Mouse (Mus musculus) urinary bladder, adult 2 months (tissue): ENCODE results near the gene Bcl2l14. TPM values are rescaled to one million over a fixed set of nuclear protein-coding genes. Genes with fewer than 3 reads are reported as not detected.

Source experiments
- DNase-seq: peaks from one replicate; pipeline ENCODE4 v3.0.0; 2022; ENCODE audit warnings: low spot score
- polyA plus RNA-seq: library from polyadenylated mRNA; depleted of rRNA; stranded (reverse); fragments of >200 nt; gene quantifications from 2 replicates; pipeline ENCODE4 v1.2.3, GENCODE M21; 2012

Gene Bcl2l14
- polyA plus RNA-seq, 1 experiment: 7.1 TPM

GRCm38 (mm10) chr6:134402914-134403683 lies 7.0 kb downstream of the Bcl2l14 start:
- no peak for DNase-seq

DNA sequence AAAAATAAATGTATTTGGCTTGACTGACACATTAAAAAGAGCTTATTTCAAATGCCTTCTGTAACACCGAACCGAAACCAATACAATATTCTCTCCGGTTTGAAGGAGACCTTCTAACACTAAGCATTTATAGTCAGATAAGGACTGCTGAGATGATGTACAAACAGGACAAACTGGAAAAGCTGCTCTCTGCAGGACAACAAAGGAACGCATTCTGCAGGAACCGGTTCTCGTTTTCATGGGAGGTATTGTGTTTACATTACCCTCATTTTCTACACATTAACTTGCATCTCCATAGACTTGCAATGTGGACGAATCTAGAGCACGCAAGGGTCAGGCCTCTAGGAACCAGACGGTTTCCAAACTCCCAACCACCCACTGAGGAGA lies 7.6 kb downstream of the Bcl2l14 start:
- DNase-seq: no peak

DNA sequence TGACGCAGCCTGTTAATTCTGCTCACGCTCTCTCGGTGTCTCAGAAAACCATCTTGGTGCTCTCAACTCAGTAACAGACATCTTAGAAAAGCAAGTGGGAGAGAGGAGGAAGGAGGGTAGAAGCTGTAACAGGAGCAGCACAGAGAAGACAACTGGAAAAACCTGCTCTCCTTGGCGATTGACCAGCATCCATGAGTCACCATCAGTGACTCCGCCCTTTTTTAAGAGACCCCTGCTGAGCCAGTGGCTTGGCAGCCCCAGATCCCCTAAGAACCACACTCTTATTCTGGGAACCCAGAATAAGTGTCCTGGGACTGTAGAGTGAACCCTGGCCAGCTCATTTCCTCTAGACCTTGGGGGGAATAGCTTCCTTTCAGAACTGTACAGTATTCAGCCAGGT lies 11.1 kb downstream of the Bcl2l14 start:
- DNase-seq: no peak

DNA sequence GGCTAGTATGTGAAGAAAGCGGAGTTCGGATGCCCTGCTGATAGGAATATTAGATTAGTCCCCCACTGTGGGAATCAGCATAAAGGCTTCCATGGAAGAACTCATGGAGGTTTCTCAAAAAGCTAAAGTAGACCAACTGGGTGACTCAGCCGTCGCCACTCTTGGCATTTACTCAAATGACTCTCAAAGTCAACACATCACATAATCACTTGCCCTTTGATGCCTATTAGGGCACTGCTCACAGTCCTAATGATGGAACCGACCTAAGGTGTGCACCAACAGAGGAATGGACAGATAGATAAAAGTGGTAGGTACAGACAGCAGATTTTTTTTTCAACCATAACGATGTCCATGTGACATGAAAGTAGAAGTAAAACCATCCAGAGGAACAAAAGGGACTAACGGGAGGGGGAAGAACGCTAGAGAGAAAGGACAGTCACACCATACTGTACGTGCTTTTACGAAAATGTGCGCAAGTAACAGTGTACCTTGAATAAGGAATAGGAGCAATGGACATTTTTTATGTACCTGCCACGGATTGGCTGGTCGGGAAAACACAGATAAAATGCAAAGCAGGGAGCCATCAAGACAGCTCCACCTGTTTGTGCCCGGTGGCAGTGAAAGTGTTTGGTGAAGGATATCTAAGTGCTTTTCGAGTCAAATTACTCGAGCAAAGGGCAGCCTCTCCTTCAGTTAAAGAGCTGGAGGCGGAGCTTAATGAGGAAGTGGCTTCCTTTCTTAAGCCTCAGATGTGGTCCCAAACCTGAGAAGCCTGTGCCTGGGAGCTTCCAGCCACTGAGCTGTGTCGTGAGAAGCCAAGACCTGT lies 17.8 kb downstream of the Bcl2l14 start:
- no peak for DNase-seq

DNA sequence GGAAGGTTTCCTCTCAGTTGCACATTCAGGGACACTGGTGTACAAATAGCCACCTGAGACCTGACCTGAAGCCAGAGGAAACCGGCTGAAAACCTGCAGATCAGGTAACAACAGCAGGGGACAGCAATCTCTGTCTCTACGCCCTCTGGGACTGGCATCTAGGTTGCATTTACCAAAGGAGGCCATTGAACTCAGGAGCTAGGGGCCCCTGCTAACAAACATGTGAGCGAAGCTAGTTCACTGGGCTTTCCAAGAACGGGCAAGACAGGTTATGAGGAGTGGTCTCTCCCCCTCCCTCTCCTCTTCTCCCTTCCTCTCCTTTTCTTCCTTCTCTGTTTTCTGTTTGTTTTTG lies 18.4 kb downstream of the Bcl2l14 start:
- DNase-seq: no peak

DNA sequence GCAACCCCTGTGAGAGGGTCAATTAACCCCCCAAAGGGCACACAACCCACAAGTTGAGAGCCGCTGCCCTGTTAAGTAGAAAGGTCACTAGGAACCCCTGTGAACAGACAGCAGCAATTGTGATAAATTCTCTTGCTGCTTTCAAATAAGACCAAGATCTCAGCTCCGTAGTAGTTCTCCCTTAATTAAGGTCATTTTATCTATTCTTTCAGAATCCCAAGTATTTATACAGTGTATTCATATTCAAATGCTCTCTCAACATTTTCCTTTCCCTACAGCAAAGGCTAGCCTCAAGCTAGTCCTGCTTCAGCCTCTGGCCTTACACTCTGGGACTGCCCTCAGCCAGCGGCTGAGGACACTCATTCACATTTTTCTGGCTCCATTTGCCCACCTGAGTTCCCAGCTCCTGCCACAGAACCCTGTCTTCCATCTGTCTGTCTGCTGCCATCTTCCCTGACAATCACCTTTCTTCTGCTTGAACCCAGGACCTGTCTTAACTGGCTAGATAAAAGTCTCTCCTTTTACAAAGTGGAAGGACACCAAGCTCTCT lies 20.5 kb downstream of the Bcl2l14 start:
- DNase-seq: no peak

GRCm38 (mm10) chr6:134417886-134418285 lies 21.8 kb downstream of the Bcl2l14 start:
- DNase-seq: no peak

DNA sequence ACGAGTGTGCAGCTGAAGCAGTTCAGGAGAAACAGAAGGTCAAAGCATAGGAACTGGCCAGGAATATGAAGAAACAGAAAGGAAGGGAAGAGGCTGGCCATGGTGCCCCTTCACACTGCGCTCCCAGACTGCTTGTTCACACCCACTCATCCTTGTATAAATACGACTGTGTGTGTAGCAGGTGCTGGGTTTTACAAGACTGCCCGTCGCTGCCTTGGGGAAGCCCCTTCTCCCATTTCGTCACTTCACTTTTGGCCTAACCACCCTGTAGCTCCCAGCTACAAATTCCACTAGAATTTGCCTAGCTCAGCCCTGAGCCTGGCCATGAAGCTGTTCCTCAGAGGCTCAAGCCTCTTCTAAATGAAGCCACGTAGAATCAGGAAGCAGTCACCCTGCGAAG lies 24.3 kb downstream of the Bcl2l14 start:
- no peak for DNase-seq

DNA sequence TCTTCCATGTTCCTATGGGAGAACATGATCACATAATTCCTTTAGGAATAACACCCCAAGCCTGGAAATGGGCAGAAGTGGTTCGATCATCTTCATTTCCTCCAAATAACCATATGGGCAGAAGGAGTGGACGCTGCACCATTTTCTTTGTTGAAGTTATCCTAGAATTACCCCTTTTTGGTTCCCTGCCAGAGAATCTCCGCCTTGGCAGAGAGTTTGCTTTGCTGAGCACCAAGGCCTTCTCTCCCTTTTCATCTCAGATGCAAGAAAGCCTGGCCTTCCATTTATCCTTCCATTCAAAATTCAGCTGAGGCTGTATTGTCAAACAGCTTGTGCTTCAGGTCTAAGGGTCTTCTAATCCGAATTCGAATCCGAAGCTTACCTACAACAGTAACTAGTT lies 25.8 kb downstream of the Bcl2l14 start:
- DNase-seq: no peak

- DNase-seq: no peak
Observed at GRCm38 (mm10) chr6:134425216-134425717, 29.1 kb downstream of the Bcl2l14 start.

- no peak for DNase-seq
Observed at GRCm38 (mm10) chr6:134427165-134427564, 31.0 kb downstream of the Bcl2l14 start.

- DNase-seq: no peak
Observed at GRCm38 (mm10) chr6:134428455-134428854, 32.3 kb downstream of the Bcl2l14 start.

DNA sequence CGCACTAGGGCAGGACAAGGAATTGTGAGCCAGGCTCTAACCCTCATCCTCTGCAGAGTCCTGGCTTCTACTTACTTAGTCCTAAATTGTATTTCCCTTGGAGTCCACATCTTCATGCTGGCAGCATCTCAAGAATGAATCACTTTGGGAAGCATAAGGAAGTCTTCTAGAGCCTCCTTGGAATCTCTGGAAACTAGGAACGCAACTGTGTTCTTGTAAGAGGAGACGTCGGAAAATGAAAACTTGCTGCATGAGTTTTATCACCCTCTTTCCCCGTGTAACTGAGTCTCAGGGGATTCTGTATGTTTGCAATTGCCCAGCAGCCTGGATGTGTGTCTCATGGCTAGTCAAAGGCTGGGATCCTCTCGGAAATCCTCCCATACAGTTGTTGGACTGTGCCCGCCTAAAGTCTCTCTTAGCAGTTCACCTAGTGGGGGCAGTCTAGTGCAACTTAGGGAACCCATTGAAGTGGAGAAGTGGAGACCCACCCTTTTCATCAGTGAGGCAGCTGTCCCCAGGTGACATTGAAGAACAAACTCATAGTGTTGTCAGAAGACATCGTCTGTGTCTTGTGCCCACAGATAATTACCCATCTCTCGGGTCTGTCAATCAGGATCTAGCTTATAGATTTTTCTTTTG lies 34.2 kb downstream of the Bcl2l14 start:
- DNase-seq: no peak

GRCm38 (mm10) chr6:134431583-134431982 lies 35.5 kb downstream of the Bcl2l14 start:
- no peak for DNase-seq

GRCm38 (mm10) chr6:134433281-134433680 lies 37.2 kb downstream of the Bcl2l14 start:
- no peak for DNase-seq

DNA sequence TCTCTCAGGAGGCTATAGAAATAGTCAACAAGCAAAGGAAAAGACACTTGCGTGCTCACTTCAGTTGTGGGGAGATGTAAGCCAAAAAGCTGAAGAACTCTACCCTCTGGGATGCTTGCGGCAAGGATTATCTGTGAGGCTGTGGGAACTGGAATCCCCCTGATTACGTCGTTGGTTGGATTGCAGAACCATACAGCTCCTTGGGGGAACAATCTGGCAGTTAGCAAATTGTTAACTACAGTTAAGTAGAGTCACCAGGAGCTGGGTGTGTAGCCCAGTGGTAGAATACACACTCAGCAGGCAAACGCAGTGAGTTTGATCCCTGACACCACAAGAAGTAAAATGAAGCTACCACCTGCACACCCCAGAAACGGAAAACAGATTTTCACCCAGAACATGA lies 37.9 kb downstream of the Bcl2l14 start:
- DNase-seq: no peak

DNA sequence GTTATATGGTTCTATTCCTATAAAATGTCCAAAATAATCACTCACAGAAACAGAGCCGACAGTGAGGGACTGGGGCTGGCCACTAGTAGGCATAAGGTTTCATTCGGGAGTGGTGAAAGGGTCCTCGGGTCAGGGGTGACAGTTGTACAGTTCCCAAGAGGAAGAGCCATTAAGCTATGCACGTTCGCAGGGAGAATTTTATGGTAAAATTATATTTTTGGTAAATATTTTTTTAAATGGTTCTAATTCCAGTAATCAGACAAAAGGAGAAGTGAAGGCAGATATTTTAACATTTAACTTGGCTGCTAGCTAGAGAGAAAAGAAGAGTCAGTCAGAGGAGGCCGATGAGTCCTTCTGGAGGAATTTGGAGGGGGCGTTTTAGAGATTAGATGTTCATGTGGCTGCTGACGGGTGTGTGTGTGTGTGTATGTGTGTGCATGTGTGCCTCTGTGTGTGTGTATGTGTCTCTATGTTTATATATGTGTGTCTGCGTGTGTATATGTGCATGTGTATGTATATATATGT lies 38.8 kb downstream of the Bcl2l14 start:
- no peak for DNase-seq

- DNase-seq: no peak
Observed at GRCm38 (mm10) chr6:134436955-134437354, 40.8 kb downstream of the Bcl2l14 start.

- DNase-seq: peak; percentile 28
Observed at GRCm38 (mm10) chr6:134439401-134440021, 43.4 kb downstream of the Bcl2l14 start.

GRCm38 (mm10) chr6:134440023-134440422 lies 43.9 kb downstream of the Bcl2l14 start:
- DNase-seq: no peak

GRCm38 (mm10) chr6:134441716-134442115 lies 45.6 kb downstream of the Bcl2l14 start:
- DNase-seq: no peak

DNA sequence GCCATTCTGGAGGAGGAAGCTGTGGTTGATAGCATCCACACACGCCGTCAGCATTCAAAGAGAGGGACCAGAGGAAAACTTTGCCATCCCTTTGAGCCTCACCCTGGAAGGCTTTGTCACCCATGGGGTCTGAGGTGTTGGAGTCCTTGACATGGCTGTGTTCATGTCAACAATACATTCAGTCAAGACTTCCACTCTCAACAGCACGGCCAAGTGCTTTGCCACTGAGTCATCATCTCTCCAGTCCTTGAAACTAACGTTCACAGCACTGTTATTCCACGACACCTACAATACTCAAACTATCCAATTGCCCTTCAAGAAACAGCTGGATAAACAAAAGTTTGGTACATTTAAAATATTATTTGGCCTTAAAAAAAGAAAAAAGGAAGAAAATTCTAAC lies 46.1 kb downstream of the Bcl2l14 start:
- DNase-seq: no peak
